Mouse (Mus musculus): Measurements from ENCODE around the gene Akap7.

DNA sequence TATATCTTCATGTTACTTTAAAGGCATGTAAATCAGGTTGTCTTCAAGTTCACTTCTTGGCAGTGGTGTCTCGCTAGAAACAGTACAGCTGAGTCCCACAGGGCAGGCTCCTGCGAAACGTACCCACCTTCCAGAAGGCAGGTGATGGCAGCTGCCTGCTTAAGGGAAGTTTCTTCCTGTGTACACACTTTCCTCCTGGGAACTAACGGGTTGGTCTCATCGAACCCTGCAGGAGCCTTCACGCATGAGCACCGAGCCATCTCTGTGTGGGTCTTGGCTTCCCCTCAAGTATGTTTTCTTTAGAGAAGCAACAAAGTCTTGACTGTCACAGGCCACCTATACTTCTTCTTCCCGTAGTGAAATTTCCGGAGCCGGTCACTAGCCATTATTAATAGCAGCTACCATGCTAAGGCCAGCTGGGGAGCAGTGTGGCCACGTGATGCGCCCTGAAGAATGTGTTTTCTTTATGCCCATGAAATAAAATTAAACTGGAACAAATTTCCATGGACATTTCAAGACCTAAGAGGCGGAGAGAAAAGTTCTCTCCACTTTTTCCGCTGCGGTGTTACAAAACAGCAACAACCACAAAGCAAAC is 87.7 kb downstream of the Akap7 start:
- TF ChIP-seq CTCF (IDR thresholded peaks at IDR 0.05; ENCODE audit: insufficient read depth, low read length) (no peak), POLR2A (IDR thresholded peaks at IDR 0.05; ENCODE audit: borderline replicate concordance, extremely low read depth, low read depth, low read length) (no peak)

Measured in lung, adult 2 months (tissue).